Mouse (Mus musculus): Measurements from ENCODE around the gene Tuft1. TPM values are rescaled to one million over a fixed set of nuclear protein-coding genes. Genes with fewer than 3 reads are reported as not detected.
"Not testable (repeated sequence)": the region's sequence is repeated elsewhere in the genome, so short reads cannot be mapped to it uniquely, and the experiment has no call there.

Tuft1 gene
- polyA plus RNA-seq, 1 experiment from 2014 or later: 5.6 TPM

- Histone ChIP-seq H3K9me3 (ENCODE audit: control insufficient read depth, low read length) (no peaks in the 10 kb centered on the region), H3K4me3 (replicated peaks; ENCODE audit: low read depth, low read length) (no peak overlapping the region), H3K27me3 (ENCODE audit: control insufficient read depth, insufficient read depth, low read length) (no peaks in the 10 kb centered on the region), H3K36me3 (ENCODE audit: control insufficient read depth, insufficient read depth, low read length) (no peaks in the 10 kb centered on the region), H3K4me1 (ENCODE audit: control insufficient read depth, insufficient read depth, low read length) (no peaks in the 10 kb centered on the region), H3K4me2 (ENCODE audit: low read length) (no peak overlapping the region), H3K27ac (replicated peaks; ENCODE audit: low read depth, low read length) (no peak overlapping the region), H3K9ac (replicated peaks; ENCODE audit: low read length) (no peak overlapping the region)
- DNase-seq (no peak), ATAC-seq (ENCODE audit: low FRiP score, low TSS enrichment) (no peak)
Measured at GRCm38 (mm10) chr3:94690616-94691247, 32.1 kb upstream of the Tuft1 start.

GRCm38 (mm10) chr3:94690162-94690561 is 31.5 kb upstream of the Tuft1 start:
- not testable (repeated sequence) for DNase-seq; H3K36me3 ChIP-seq (ENCODE audit: control insufficient read depth, insufficient read depth, low read length); H3K4me2 ChIP-seq (ENCODE audit: low read length); H3K4me3 ChIP-seq (replicated peaks; ENCODE audit: low read depth, low read length); H3K9ac ChIP-seq (replicated peaks; ENCODE audit: low read length); ATAC-seq (ENCODE audit: low FRiP score, low TSS enrichment); H3K4me1 ChIP-seq (ENCODE audit: control insufficient read depth, insufficient read depth, low read length); H3K9me3 ChIP-seq (ENCODE audit: control insufficient read depth, low read length); H3K27me3 ChIP-seq (ENCODE audit: control insufficient read depth, insufficient read depth, low read length); H3K27ac ChIP-seq (replicated peaks; ENCODE audit: low read depth, low read length)
- WGBS: 69% methylated on average over 6 of the region's 6 CpGs

DNA sequence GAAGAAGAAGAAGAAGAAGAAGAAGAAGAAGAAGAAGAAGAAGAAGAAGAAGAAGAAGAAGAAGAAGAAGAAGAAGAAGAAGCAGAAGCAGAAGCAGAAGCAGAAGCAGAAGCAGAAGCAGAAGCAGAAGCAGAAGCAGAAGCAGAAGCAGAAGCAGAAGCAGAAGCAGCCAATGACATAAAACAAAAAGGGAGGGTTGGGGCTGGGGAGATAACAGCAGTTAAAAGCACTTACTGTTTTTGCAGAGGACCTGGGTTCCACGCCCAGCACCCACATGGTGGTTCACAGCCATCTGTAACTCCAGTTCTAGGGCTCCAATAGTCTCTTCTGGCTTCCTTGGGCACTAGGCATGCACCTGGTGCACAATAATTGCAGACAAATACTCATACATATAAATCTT is 30.5 kb upstream of the Tuft1 start:
- not testable (repeated sequence) for H3K4me1 ChIP-seq (ENCODE audit: control insufficient read depth, insufficient read depth, low read length); H3K4me2 ChIP-seq (ENCODE audit: low read length); DNase-seq; ATAC-seq (ENCODE audit: low FRiP score, low TSS enrichment); H3K9ac ChIP-seq (replicated peaks; ENCODE audit: low read length); H3K27ac ChIP-seq (replicated peaks; ENCODE audit: low read depth, low read length); H3K27me3 ChIP-seq (ENCODE audit: control insufficient read depth, insufficient read depth, low read length); H3K9me3 ChIP-seq (ENCODE audit: control insufficient read depth, low read length); H3K36me3 ChIP-seq (ENCODE audit: control insufficient read depth, insufficient read depth, low read length); H3K4me3 ChIP-seq (replicated peaks; ENCODE audit: low read depth, low read length)
- 72% methylated on average over 1 of the region's 1 CpGs for WGBS

- 80% methylated on average over 2 of the region's 3 CpGs for WGBS
Measured at GRCm38 (mm10) chr3:94688698-94689097, 30.0 kb upstream of the Tuft1 start.

GRCm38 (mm10) chr3:94685989-94686772 is 27.5 kb upstream of the Tuft1 start:
- not testable (repeated sequence) for DNase-seq; H3K27ac ChIP-seq (replicated peaks; ENCODE audit: low read depth, low read length); H3K4me1 ChIP-seq (ENCODE audit: control insufficient read depth, insufficient read depth, low read length); H3K4me3 ChIP-seq (replicated peaks; ENCODE audit: low read depth, low read length); H3K9me3 ChIP-seq (ENCODE audit: control insufficient read depth, low read length); H3K9ac ChIP-seq (replicated peaks; ENCODE audit: low read length); H3K4me2 ChIP-seq (ENCODE audit: low read length); H3K36me3 ChIP-seq (ENCODE audit: control insufficient read depth, insufficient read depth, low read length); ATAC-seq (ENCODE audit: low FRiP score, low TSS enrichment); H3K27me3 ChIP-seq (ENCODE audit: control insufficient read depth, insufficient read depth, low read length)
- 91% methylated on average over 8 of the region's 8 CpGs for WGBS

More at GRCm38 (mm10) chr3:94688698-94689097, 30.0 kb upstream of the Tuft1 start:
- not testable (repeated sequence) for H3K9me3 ChIP-seq (ENCODE audit: control insufficient read depth, low read length); H3K4me2 ChIP-seq (ENCODE audit: low read length); H3K27me3 ChIP-seq (ENCODE audit: control insufficient read depth, insufficient read depth, low read length); H3K9ac ChIP-seq (replicated peaks; ENCODE audit: low read length); DNase-seq; H3K4me1 ChIP-seq (ENCODE audit: control insufficient read depth, insufficient read depth, low read length); H3K27ac ChIP-seq (replicated peaks; ENCODE audit: low read depth, low read length); H3K36me3 ChIP-seq (ENCODE audit: control insufficient read depth, insufficient read depth, low read length); H3K4me3 ChIP-seq (replicated peaks; ENCODE audit: low read depth, low read length); ATAC-seq (ENCODE audit: low FRiP score, low TSS enrichment)

GRCm38 (mm10) chr3:94683646-94684045 is 25.0 kb upstream of the Tuft1 start:
- ATAC-seq (ENCODE audit: low FRiP score, low TSS enrichment) (no peak), DNase-seq (no peak)
- no peak overlapping the region for H3K9ac ChIP-seq (replicated peaks; ENCODE audit: low read length)
- no peaks in the 10 kb centered on the region for H3K9me3 ChIP-seq (ENCODE audit: control insufficient read depth, low read length)
- no peaks in the 10 kb centered on the region for H3K4me1 ChIP-seq (ENCODE audit: control insufficient read depth, insufficient read depth, low read length)
- H3K27ac ChIP-seq (replicated peaks; ENCODE audit: low read depth, low read length): no peak overlapping the region
- H3K4me3 ChIP-seq (replicated peaks; ENCODE audit: low read depth, low read length): no peak overlapping the region
- 91% methylated on average over 6 of the region's 6 CpGs for WGBS
- no peaks in the 10 kb centered on the region for H3K27me3 ChIP-seq (ENCODE audit: control insufficient read depth, insufficient read depth, low read length)
- H3K4me2 ChIP-seq (ENCODE audit: low read length): no peak overlapping the region
- H3K36me3 ChIP-seq (ENCODE audit: control insufficient read depth, insufficient read depth, low read length): no peaks in the 10 kb centered on the region

GRCm38 (mm10) chr3:94680783-94681182 is 22.1 kb upstream of the Tuft1 start:
- Histone ChIP-seq H3K4me2 (ENCODE audit: low read length) (no peak overlapping the region), H3K4me1 (ENCODE audit: control insufficient read depth, insufficient read depth, low read length) (no peaks in the 10 kb centered on the region), H3K9ac (replicated peaks; ENCODE audit: low read length) (no peak overlapping the region), H3K27ac (replicated peaks; ENCODE audit: low read depth, low read length) (no peak overlapping the region), H3K4me3 (replicated peaks; ENCODE audit: low read depth, low read length) (no peak overlapping the region), H3K36me3 (ENCODE audit: control insufficient read depth, insufficient read depth, low read length) (no peaks in the 10 kb centered on the region), H3K27me3 (ENCODE audit: control insufficient read depth, insufficient read depth, low read length) (no peaks in the 10 kb centered on the region), H3K9me3 (ENCODE audit: control insufficient read depth, low read length) (no peaks in the 10 kb centered on the region)
- ATAC-seq (ENCODE audit: low FRiP score, low TSS enrichment) (no peak), DNase-seq (no peak)
- 94% methylated on average over 16 of the region's 16 CpGs for WGBS

GRCm38 (mm10) chr3:94680032-94680431 is 21.4 kb upstream of the Tuft1 start:
- H3K9ac ChIP-seq (replicated peaks; ENCODE audit: low read length); H3K27me3 ChIP-seq (ENCODE audit: control insufficient read depth, insufficient read depth, low read length); H3K4me3 ChIP-seq (replicated peaks; ENCODE audit: low read depth, low read length); H3K4me1 ChIP-seq (ENCODE audit: control insufficient read depth, insufficient read depth, low read length); H3K27ac ChIP-seq (replicated peaks; ENCODE audit: low read depth, low read length); H3K9me3 ChIP-seq (ENCODE audit: control insufficient read depth, low read length); DNase-seq; ATAC-seq (ENCODE audit: low FRiP score, low TSS enrichment); H3K4me2 ChIP-seq (ENCODE audit: low read length); H3K36me3 ChIP-seq (ENCODE audit: control insufficient read depth, insufficient read depth, low read length): not testable (repeated sequence)
- WGBS: 94% methylated on average over 12 of the region's 12 CpGs

DNA sequence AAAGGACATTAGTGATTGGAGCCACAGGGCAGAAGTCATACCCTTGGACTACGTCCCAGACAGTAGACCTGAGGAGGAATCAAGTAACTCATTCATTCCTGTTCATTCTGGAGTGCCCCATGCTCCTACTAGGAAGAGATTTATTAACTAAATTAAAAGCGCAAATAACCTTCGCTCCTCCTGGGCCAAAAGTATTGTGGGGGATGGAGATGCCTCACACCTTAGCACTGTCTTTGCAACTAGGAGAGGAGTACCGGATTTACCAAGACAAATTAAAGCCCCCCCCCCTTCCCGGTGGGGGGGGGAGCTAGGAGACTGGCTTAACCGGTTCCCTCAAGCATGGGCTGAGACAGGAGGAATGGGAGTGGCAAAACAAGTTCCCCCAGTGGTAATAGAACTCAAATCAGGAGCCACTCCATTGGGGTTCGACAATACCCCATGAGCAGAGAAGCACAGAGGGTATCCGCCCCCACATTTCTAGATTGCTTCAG is 20.7 kb upstream of the Tuft1 start:
- Histone ChIP-seq H3K4me2 (ENCODE audit: low read length) (no peak overlapping the region), H3K9ac (replicated peaks; ENCODE audit: low read length) (no peak overlapping the region), H3K4me3 (replicated peaks; ENCODE audit: low read depth, low read length) (no peak overlapping the region), H3K27me3 (ENCODE audit: control insufficient read depth, insufficient read depth, low read length) (no peaks in the 10 kb centered on the region), H3K36me3 (ENCODE audit: control insufficient read depth, insufficient read depth, low read length) (no peaks in the 10 kb centered on the region), H3K9me3 (ENCODE audit: control insufficient read depth, low read length) (no peaks in the 10 kb centered on the region), H3K27ac (replicated peaks; ENCODE audit: low read depth, low read length) (no peak overlapping the region), H3K4me1 (ENCODE audit: control insufficient read depth, insufficient read depth, low read length) (no peaks in the 10 kb centered on the region)
- ATAC-seq (ENCODE audit: low FRiP score, low TSS enrichment) (no peak), DNase-seq (no peak)
- 80% methylated on average over 8 of the region's 8 CpGs for WGBS
